Mouse (Mus musculus) heart, postnatal 0 days (tissue): ENCODE measurements around the gene Megf8.

Experiments used
- CTCF ChIP-seq: IDR thresholded peaks from 2 replicates; pipeline ENCODE4 v1.5.1; 2016; ENCODE audit warnings: antibody characterized with exemption, control low read depth, low read depth
- EP300 ChIP-seq: IDR thresholded peaks from 2 replicates; pipeline ENCODE4 v1.6.1; 2016; ENCODE audit warnings: antibody characterized with exemption, low read depth

DNA sequence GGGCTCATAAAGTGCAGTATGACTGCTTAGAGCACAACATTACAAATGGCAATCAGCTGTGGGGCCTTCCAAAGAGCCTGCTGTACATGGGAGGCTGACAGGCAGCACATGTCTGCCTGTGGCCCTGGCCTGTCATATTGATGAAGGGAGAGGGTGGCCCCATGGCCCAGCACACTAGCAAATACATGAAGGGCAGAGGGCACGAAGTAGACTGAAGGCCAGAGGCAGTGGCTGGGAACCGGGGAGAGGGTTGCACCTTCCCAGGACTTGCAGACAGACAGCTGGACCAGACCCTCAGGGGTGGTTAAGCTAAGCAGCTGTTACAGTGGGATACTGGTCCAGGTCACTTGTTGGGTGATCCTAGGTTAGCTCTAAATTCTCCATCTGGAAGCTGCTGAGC is 74.0 kb downstream of the Megf8 start:
- TF ChIP-seq CTCF, result no peak
- TF ChIP-seq EP300, result no peak
